Mouse (Mus musculus): ENCODE data around the gene Maml2. TPM values are rescaled to one million over a fixed set of nuclear protein-coding genes. Genes with fewer than 3 reads are reported as not detected.

Gene Maml2
- polyA plus RNA-seq, 1 experiment from 2014 or later: 11.6 TPM

DNA sequence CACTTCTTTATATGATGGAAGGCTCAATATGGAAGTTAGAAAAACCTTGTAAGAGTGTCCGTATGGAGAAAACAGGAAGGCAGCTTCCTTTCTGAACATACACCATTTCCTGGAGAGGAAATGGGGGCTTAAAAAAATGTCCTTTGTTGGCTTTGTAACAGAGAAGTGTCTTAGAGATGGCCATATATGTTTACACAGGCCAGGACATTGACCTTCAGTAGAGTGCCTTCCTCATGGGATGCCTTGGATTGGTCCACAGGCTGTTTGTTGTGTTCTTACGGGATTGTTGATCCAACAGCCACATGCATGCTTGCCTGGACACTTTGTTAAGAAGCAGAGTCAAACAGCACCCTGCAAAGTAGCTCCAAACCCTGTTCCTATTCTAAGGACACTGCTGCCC, 220.3 kb downstream of the Maml2 start:
- Histone ChIP-seq H3K4me1 (replicated peaks) (peaks cover 27% of the 10 kb centered on the region), H3K27ac (ENCODE audit: poor library complexity, severe bottlenecking) (no peak overlapping the region), H3K4me3 (no peak overlapping the region), H3K9me3 (replicated peaks) (no peaks in the 10 kb centered on the region), H3K27me3 (replicated peaks) (no peaks in the 10 kb centered on the region), H3K4me2 (no peak overlapping the region), H3K36me3 (0 out of 2 replicates have a peak, but pooled peaks cover 4% of the 10 kb centered on the region), H3K9ac (no peak overlapping the region)
- 62% methylated on average over 2 of the region's 2 CpGs for WGBS
- 0 out of 2 replicates have a peak, but pooled peaks have one; percentile 45 for ATAC-seq (ENCODE audit: insufficient number of reproducible peaks, low FRiP score)

DNA sequence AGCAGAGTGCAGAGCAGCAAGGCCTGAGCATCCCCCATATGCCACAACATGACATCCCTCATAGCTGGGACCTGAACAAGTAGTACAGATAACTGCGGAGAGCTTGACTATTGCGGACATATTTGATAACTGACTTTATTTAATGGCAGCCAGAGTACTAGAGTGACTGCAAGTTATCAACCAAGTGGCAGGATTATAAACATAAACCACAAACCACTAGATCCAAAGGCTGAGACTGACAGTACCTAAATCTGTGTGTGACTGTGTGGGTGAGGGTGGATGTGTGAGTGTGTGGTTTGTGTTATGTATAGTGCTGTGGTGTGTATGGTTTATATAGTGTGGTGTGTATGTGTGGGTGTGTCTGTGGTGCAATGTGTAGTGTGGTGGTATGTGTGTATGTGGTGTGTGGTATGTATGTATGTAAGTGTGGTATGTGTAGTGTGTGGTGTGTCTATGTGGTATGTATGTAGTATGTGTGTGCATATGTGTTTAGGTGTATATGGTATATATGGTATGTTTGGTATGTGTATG, 220.7 kb downstream of the Maml2 start:
- H3K4me1 ChIP-seq (replicated peaks): peaks cover 28% of the 10 kb centered on the region
- H3K27ac ChIP-seq (ENCODE audit: poor library complexity, severe bottlenecking): no peak overlapping the region
- no peaks in the 10 kb centered on the region for H3K9me3 ChIP-seq (replicated peaks)
- no peak overlapping the region for H3K9ac ChIP-seq
- 0 out of 2 replicates have a peak, but pooled peaks cover 4% of the 10 kb centered on the region for H3K36me3 ChIP-seq
- H3K27me3 ChIP-seq (replicated peaks): no peaks in the 10 kb centered on the region
- ATAC-seq (ENCODE audit: insufficient number of reproducible peaks, low FRiP score): 0 out of 2 replicates have a peak, but pooled peaks have one; percentile 53
- H3K4me2 ChIP-seq: no peak overlapping the region
- 77% methylated on average over 2 of the region's 2 CpGs for WGBS
- H3K4me3 ChIP-seq: no peak overlapping the region

DNA sequence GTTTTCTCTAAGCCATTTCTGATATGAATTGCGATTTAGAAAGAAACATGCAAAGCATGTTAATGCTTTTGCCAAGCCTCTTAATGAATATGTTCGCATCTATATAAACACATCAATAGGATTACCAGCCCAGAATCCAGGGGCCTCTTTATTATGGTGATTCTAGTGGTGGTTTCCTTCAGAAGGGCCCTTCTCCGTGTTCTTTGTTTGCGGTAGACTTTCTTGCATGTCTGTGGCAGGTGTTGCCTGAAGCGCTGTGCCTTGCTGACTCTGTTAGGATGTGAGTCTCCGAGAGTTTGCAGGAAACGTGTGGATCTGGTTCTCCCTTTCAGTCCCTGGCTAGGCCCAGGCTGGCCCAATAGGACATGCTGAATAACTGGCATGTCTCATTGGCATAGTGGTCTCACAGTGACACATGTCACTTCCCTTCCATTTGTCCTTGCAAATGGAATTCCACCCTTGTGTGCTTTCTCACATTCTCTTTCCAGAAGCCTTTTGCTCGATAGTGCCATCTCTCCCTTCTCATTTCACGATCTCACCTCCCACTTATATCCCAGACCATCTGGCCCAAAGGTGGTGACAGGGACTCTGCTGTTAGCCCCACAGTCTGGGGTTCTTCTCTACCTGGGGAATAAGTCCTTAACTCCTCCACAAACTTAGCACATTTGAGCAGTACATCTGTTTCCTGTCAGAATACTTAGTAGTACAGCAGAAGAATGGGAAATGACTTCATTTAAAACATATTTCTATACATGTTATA, 224.5 kb downstream of the Maml2 start:
- Histone ChIP-seq H3K9me3 (replicated peaks) (no peaks in the 10 kb centered on the region), H3K4me3 (no peak overlapping the region), H3K27ac (ENCODE audit: poor library complexity, severe bottlenecking) (peak overlapping the region; percentile 34; the same call in 1 of the 2 replicates), H3K27me3 (replicated peaks) (no peaks in the 10 kb centered on the region), H3K4me2 (no peak overlapping the region), H3K9ac (no peak overlapping the region), H3K36me3 (0 out of 2 replicates have a peak, but pooled peaks cover 4% of the 10 kb centered on the region), H3K4me1 (replicated peaks) (peaks cover 28% of the 10 kb centered on the region)
- WGBS: 66% methylated on average over 9 of the region's 9 CpGs
- ATAC-seq (ENCODE audit: insufficient number of reproducible peaks, low FRiP score): no peak

DNA sequence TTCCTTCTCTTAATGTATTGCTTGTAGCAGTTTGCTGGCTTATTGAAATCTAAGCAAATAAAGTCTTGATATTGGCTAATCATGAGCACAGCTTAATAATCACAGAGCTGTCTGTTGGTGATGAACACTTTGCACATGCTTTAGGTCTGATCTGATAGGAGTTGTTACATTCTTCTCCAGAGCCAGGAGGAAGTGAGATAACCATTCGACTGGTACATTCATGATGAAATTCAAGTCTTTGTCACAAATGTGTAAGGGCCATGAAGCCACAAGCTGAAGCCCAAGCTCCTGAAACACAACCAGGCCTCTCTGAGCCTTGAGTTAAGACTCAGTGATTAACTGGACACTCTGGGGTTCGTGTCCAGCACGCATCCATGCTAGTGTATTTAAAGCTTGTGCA, 225.3 kb downstream of the Maml2 start:
- ATAC-seq (ENCODE audit: insufficient number of reproducible peaks, low FRiP score): no peak
- Histone ChIP-seq H3K4me2 (no peak overlapping the region), H3K27me3 (replicated peaks) (no peaks in the 10 kb centered on the region), H3K9ac (no peak overlapping the region), H3K4me3 (no peak overlapping the region), H3K4me1 (replicated peaks) (peaks cover 33% of the 10 kb centered on the region), H3K9me3 (replicated peaks) (no peaks in the 10 kb centered on the region), H3K36me3 (0 out of 2 replicates have a peak, but pooled peaks cover 4% of the 10 kb centered on the region), H3K27ac (ENCODE audit: poor library complexity, severe bottlenecking) (no peak overlapping the region)
- WGBS: 65% methylated on average over 3 of the region's 3 CpGs

DNA sequence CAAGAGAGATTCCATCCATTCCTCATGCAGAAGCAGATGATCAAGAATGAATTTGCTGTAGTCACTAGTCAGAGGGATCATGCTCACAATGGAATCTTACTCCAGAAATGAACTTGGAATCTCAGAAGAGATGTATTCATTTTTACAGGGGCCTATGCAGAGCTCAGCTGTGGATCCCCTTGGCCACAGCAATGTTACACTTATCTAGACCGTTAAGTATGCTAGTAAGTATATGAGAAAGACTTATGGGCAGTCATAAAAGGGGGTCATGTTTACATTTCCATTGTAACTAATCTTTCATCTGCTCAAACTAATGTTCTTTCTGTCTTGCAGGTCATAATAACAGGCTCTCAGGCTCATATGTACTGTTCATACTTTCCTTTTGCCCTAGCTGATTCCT, 227.3 kb downstream of the Maml2 start:
- Histone ChIP-seq H3K36me3 (0 out of 2 replicates have a peak, but pooled peaks cover 4% of the 10 kb centered on the region), H3K9ac (no peak overlapping the region), H3K27ac (ENCODE audit: poor library complexity, severe bottlenecking) (no peak overlapping the region), H3K4me1 (replicated peaks) (peaks cover 32% of the 10 kb centered on the region), H3K4me2 (no peak overlapping the region), H3K4me3 (no peak overlapping the region), H3K27me3 (replicated peaks) (no peaks in the 10 kb centered on the region), H3K9me3 (replicated peaks) (no peaks in the 10 kb centered on the region)
- WGBS: 80% methylated on average over 1 of the region's 1 CpGs
- no peak for ATAC-seq (ENCODE audit: insufficient number of reproducible peaks, low FRiP score)

DNA sequence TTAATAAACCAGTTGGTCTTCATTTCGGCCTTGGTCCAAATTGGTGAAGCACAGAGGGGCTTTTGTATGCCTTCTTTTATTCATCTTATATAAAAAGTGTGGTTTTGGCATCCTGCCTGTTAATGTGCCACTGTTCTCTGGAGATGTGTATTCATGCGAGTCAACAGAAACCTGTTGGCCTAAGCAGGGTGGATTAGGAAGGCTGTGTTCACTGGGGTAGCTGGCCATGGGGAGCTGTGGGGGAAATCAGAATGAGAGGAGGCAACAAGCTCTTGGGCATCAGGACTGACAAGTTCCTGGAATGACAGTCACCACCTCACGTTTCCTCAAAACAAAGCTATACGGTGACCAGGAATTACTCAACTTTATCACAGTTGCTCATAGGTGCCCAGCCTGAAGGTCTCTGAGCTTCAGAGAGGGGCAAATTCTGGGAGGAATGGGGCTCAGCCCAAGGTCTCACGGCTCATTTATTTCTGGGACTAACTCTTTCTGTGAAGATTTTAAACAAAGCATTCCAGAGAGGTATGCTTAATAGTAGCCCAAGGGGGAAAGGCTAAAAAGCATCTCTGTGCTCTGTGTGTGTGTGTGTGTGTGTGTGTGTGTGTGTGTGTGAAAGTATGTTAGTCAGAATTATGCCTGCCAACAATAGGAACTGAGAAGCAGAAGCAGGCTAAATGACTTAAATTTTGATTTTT, 228.0 kb downstream of the Maml2 start:
- Histone ChIP-seq H3K4me3 (no peak overlapping the region), H3K9ac (no peak overlapping the region), H3K27me3 (replicated peaks) (no peaks in the 10 kb centered on the region), H3K36me3 (0 out of 2 replicates have a peak, but pooled peaks cover under 1% of the 10 kb centered on the region), H3K4me2 (no peak overlapping the region), H3K4me1 (replicated peaks) (peaks cover 36% of the 10 kb centered on the region), H3K27ac (ENCODE audit: poor library complexity, severe bottlenecking) (no peak overlapping the region), H3K9me3 (replicated peaks) (no peaks in the 10 kb centered on the region)
- no peak for ATAC-seq (ENCODE audit: insufficient number of reproducible peaks, low FRiP score)
- WGBS: 73% methylated on average over 5 of the region's 5 CpGs

DNA sequence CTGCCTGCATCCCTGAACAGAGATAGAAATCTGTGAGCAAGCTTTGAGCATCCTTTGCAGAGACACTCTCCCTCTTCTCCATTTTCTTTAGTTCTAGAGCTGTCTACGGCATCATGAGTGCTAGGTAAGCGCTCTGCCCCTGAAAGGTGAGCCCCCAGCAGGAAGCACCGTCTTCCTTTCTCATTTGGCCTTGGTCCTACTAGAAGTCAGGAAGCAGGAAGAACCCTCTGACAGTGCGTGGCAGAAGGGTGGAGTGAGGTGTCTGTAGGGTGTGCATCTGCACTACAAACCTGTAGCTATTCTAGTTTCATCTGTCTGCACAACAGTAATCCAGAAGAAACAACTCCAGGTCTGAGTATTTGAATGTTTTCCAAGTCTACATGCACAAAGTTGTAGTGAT, 232.8 kb downstream of the Maml2 start:
- Histone ChIP-seq H3K27ac (ENCODE audit: poor library complexity, severe bottlenecking) (no peak overlapping the region), H3K27me3 (replicated peaks) (no peaks in the 10 kb centered on the region), H3K36me3 (no peaks in the 10 kb centered on the region), H3K4me2 (no peak overlapping the region), H3K9me3 (replicated peaks) (no peaks in the 10 kb centered on the region), H3K9ac (no peak overlapping the region), H3K4me1 (replicated peaks) (peaks cover 33% of the 10 kb centered on the region), H3K4me3 (no peak overlapping the region)
- WGBS: 67% methylated on average over 4 of the region's 4 CpGs
- ATAC-seq (ENCODE audit: insufficient number of reproducible peaks, low FRiP score): no peak

DNA sequence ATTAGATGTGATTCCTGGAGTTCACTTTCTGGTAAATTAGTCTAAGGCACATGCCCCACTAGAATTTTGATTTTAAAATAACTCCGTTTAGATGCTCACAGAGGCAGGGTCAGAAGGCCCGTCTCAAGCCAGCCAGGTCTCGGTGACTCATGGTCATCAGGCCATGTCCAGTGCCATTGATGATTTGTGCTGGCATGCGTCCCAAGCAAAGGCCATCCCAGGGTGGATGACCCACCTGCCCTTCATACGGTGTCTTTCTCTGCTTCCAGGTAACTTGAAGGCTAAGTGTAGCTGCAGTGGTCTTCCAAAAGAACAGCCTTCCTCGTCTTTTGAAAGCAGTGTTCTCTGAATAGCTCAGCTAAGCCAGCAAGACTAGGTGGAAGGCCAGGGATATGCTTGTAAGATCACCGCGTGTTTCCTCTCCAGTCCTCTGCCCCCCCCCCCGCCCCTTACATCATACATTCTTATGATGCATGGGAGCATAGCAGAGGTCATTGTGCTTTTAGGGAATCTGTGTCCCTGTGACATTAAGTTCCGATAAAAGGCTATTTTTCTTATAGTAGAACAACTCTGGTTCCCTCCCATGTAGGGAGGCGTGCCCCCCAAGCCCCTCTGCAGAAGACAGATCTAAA, 235.4 kb downstream of the Maml2 start:
- Histone ChIP-seq H3K27ac (ENCODE audit: poor library complexity, severe bottlenecking) (no peak overlapping the region), H3K27me3 (replicated peaks) (no peaks in the 10 kb centered on the region), H3K4me3 (no peak overlapping the region), H3K36me3 (no peaks in the 10 kb centered on the region), H3K9me3 (replicated peaks) (no peaks in the 10 kb centered on the region), H3K4me1 (replicated peaks) (peaks cover 39% of the 10 kb centered on the region), H3K4me2 (no peak overlapping the region), H3K9ac (no peak overlapping the region)
- 63% methylated on average over 11 of the region's 11 CpGs for WGBS
- ATAC-seq (ENCODE audit: insufficient number of reproducible peaks, low FRiP score): no peak

DNA sequence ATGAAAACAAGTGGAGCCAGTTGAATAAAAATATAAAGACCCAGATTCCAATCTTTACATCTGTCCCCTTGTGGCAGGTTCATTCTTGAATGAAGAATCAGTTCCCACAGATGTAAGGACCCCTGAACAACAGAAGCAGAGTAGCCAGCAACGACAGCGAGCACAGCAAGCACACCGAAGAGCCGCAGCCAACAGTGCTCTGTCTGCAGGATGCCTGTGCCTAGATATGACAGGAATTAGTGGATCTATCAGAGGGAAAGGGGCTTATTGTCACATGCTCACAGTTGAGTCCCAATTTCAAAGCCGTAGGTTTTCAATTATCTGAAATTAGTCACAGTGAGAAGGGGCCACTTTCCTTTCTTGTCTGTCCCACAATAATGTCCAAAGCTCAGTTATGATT, 238.0 kb downstream of the Maml2 start:
- 43% methylated on average over 5 of the region's 5 CpGs for WGBS
- H3K4me3 ChIP-seq: no peak overlapping the region
- no peak overlapping the region for H3K9ac ChIP-seq
- H3K27me3 ChIP-seq (replicated peaks): no peaks in the 10 kb centered on the region
- no peak for ATAC-seq (ENCODE audit: insufficient number of reproducible peaks, low FRiP score)
- peak overlapping the region; percentile 81; the same call in 1 of the 2 replicates for H3K27ac ChIP-seq (ENCODE audit: poor library complexity, severe bottlenecking)
- H3K36me3 ChIP-seq: no peaks in the 10 kb centered on the region
- H3K4me2 ChIP-seq: no peak overlapping the region
- H3K9me3 ChIP-seq (replicated peaks): no peaks in the 10 kb centered on the region
- peaks cover 43% of the 10 kb centered on the region for H3K4me1 ChIP-seq (replicated peaks)

DNA sequence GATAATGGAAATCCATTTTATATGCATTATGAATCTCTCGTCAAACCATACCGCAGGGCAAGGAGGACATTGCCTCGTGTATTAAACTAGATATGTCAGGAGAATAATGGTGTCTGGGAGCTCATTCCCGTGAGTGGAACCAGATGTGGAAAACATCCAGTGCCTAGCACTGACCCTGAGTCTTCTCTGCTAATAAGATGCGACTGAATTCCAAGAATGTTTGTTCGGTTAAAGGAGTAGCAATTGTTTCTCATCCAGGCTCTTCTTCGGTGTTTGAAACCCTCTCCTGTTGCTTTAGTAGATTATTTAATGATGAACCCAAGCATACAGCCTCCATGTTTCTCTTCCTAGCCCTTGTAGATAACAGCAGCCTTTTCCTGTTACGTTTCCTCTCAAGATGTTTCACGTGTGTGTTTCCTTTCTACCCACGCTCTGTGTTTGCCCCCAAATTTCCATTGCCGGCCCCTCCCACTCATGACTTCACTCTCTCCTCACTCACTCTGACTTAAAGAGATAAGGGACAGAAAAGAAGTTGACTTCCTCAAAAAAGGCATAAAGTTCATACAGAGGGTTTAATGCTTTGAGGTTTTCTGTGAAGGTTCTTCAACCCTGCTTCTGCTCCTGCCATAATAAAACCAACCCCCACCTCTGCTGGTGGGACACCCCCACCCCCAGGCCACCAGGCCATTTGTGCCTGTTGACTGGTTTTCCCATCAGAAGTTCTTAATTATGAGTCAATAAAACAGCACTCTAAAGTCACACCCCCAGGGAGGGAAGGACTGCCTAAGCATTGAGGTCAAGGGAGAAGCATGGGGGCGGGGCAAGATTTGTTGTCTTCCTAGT, 238.9 kb downstream of the Maml2 start:
- Histone ChIP-seq H3K4me1 (replicated peaks) (peaks cover 39% of the 10 kb centered on the region), H3K27me3 (replicated peaks) (no peaks in the 10 kb centered on the region), H3K4me2 (peak overlapping the region; percentile 36; the same call in 1 of the 2 replicates), H3K4me3 (no peak overlapping the region), H3K36me3 (no peaks in the 10 kb centered on the region), H3K9me3 (replicated peaks) (no peaks in the 10 kb centered on the region), H3K27ac (ENCODE audit: poor library complexity, severe bottlenecking) (peak overlapping the region; percentile 81), H3K9ac (no peak overlapping the region)
- 37% methylated on average over 12 of the region's 12 CpGs for WGBS
- ATAC-seq (ENCODE audit: insufficient number of reproducible peaks, low FRiP score): peak; percentile 60

All from heart, embryonic 12.5 days (tissue).